Mouse (Mus musculus) megakaryocyte, embryonic 14.5 days (primary cell): ENCODE results near the gene Chil1.

Experiments used
- FLI1 ChIP-seq: IDR thresholded peaks from 2 replicates; pipeline ENCODE4 v1.6.1; 2012; ENCODE audit warnings: low read length, inconsistent platforms, mixed read lengths
- GATA1 ChIP-seq: IDR thresholded peaks from 3 replicates; pipeline ENCODE4 v1.6.1; 2012; ENCODE audit warnings: mixed read lengths, low read length, inconsistent platforms, borderline replicate concordance

DNA sequence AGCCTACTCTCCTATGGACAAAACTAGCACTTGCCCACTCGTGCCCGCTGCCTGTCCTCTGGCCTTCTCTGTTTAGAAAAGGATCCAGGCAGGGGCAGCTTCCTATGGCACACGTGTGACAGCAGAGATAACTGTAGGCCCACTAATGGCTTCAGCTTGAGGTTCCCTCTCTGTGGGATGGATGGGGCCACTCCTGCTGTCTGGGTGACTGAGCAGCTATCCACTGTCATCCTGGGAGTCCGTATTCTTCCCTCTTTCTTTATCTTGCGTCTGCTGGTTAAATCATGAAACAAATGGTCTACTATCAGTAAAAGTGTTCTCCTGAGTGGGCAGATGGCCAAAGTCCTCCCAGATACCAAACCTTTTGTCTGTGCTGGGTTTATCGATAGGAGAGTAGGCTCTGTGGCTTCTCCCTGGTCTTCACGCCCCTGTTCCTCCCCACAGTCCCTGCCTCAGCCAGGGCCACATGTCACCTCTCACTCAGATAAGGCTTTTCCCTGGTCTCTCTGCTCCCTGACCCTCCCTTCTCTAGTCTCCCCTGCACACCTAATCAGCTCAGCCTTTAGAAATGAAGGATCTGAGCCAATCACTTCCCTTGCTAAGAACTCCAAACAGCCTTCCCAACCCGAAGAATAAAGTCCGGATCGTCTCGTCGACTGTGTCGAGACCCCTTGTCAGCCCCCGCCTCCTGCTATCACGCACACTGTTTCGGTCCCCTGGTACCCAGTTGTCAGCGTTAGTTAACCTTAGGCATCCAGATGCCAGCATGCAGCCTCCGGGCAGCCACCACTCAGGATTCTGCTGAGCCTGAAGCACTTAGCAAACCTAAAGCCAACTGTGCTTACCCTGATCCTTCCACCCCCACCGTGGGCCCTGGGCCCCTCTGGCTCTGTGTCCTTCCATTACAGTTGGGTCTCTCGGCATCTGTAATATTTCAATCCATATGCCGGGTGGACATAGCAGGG, 29.1 kb upstream of the Chil1 start:
- TF ChIP-seq GATA1 = no peak
- TF ChIP-seq FLI1 = no peak
